Mouse (Mus musculus) forebrain, postnatal 0 days (tissue): ENCODE data around the gene Vldlr. TPM values are rescaled to one million over a fixed set of nuclear protein-coding genes. Genes with fewer than 3 reads are reported as not detected.
A peak's percentile ranks its signal among the peaks of the same experiment; 100 is the strongest.

ENCODE experiments used
- ATAC-seq: fragments of 200-750 bp; cut with Nextera tagmentation; 2 replicates; pipeline ENCODE4 v1.8.0; 2017; ENCODE audit warnings: mild to moderate bottlenecking, moderate library complexity
- DNase-seq: peaks from one replicate; pipeline ENCODE4 v3.0.0-alpha.2; 2015
- H3K27ac ChIP-seq: fragments of 300-500 bp; sonication (generic); 2 replicates; pipeline ENCODE4 v1.5.1; 2014; ENCODE audit warnings: low read depth, mild to moderate bottlenecking, antibody characterized with exemption, low read length, moderate library complexity, mixed read lengths
- H3K27me3 ChIP-seq: fragments of 300-500 bp; sonication (generic); 2 replicates; pipeline ENCODE4 v1.6.1; 2014; ENCODE audit warnings: mild to moderate bottlenecking, low read length, mixed read lengths; ENCODE audit not compliant: insufficient read depth
- H3K36me3 ChIP-seq: fragments of 300-500 bp; sonication (generic); 2 replicates; pipeline ENCODE4 v1.6.1; 2014; ENCODE audit warnings: mild to moderate bottlenecking, moderate library complexity; ENCODE audit not compliant: insufficient read depth
- H3K4me1 ChIP-seq: fragments of 300-500 bp; sonication (generic); 2 replicates; pipeline ENCODE4 v1.6.1; 2014; ENCODE audit warnings: antibody characterized with exemption; ENCODE audit not compliant: insufficient read depth
- H3K4me2 ChIP-seq: fragments of 300-500 bp; sonication (generic); 2 replicates; pipeline ENCODE4 v1.6.1; 2014; ENCODE audit warnings: low read depth, mild to moderate bottlenecking, moderate library complexity
- H3K4me3 ChIP-seq: fragments of 300-500 bp; sonication (generic); 2 replicates; pipeline ENCODE4 v1.5.1; 2014; ENCODE audit warnings: low read depth, low read length, mixed read lengths
- H3K9ac ChIP-seq: fragments of 300-500 bp; sonication (generic); 2 replicates; pipeline ENCODE4 v1.6.1; 2014; ENCODE audit warnings: mild to moderate bottlenecking
- H3K9me3 ChIP-seq: fragments of 300-500 bp; sonication (generic); 2 replicates; pipeline ENCODE4 v1.6.1; 2016; ENCODE audit warnings: low read length
- CTCF ChIP-seq: sonication (generic); IDR thresholded peaks from 2 replicates; pipeline ENCODE4 v1.5.1; 2016; ENCODE audit warnings: antibody characterized with exemption, control low read depth, low read depth
- WGBS: fragments of 180-500 bp; shearing (Covaris S2); extraction: QIAGEN DNeasy Blood & Tissue Kit; methylation state at CpG from one replicate; pipeline ENCODE4 v1.1.7; 2014; 5-methylcytosine and 5-hydroxymethylcytosine counted together
- polyA plus RNA-seq: library from polyadenylated mRNA; unstranded; fragments of >200 nt; fragmentation: Nextera tagmentation; extraction: Ambion mirVana; gene quantifications from 2 replicates; pipeline ENCODE4 v1.2.1, GENCODE M21; 2015
- total RNA-seq: library from RNA; depleted of rRNA; stranded (reverse); fragments of >200 nt; gene quantifications from 2 replicates; pipeline ENCODE4 v1.2.3, GENCODE M21; 2014

The Vldlr gene
- total and polyA plus RNA-seq, 2 experiments from 2014 or later = 41.0 to 65.3 TPM

DNA sequence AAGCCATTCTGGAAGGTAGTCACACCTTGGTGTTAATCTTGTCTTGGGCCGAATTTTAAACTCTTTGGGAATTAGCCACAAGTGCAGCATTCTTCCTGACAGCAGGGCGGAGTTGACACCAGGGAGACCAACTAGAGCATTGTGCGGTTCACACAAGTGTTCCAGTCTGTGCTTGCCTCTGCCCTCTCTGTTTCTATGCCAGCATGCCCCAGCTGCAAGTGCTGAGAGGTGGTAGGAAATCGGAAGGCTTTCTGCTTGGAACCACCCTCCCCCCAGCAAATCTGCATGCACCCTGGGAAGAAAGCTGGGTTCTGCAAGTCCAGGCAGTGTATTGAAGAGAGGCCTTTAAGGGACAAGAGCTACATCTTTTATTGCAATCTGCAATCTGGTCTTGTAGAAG is 10.8 kb downstream of the Vldlr start:
- no peaks in the 10 kb centered on the region for H3K27me3 ChIP-seq
- no peak overlapping the region for H3K27ac ChIP-seq
- no peaks in the 10 kb centered on the region for H3K4me1 ChIP-seq
- DNase-seq (no peak), ATAC-seq (peak; percentile 29; the same call in 1 of the 2 replicates)
- TF ChIP-seq CTCF = no peak
- 50% methylated on average over 4 of the region's 4 CpGs for WGBS
- H3K4me2 ChIP-seq = no peak overlapping the region
- H3K9me3 ChIP-seq = no peaks in the 10 kb centered on the region
- H3K9ac ChIP-seq = no peak overlapping the region
- no peak overlapping the region for H3K4me3 ChIP-seq
- H3K36me3 ChIP-seq = peaks cover 16% of the 10 kb centered on the region

- no peaks in the 10 kb centered on the region for H3K27me3 ChIP-seq
- H3K9ac ChIP-seq = no peak overlapping the region
- DNase-seq (no peak), ATAC-seq (no peak)
- WGBS = 96% methylated on average over 1 of the region's 1 CpGs
- H3K36me3 ChIP-seq = peaks cover 23% of the 10 kb centered on the region
- no peak for TF ChIP-seq CTCF
- no peak overlapping the region for H3K4me2 ChIP-seq
- no peaks in the 10 kb centered on the region for H3K9me3 ChIP-seq
- H3K4me1 ChIP-seq = no peaks in the 10 kb centered on the region
- no peak overlapping the region for H3K27ac ChIP-seq
- no peak overlapping the region for H3K4me3 ChIP-seq
Measured at GRCm38 (mm10) chr19:27228254-27228653, 12.0 kb downstream of the Vldlr start.

DNA sequence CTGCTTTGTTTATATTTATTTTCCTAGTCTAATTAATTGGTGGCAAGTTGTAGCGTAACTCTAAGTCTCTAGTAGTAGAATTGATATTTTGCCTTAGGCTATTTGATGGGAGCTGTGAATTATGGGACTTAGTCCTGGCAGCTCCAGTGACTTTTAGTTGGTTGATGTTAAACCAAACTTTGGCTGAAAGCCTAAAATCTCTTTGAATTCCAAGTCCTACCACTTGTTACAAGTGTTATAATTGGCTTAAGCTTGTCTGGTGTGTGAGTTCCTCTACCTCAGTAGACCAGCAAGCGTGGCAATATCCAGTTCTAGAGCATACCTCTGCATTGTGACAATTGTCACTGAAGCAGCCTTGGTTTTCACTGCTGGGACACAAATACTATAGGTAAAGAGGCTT is 17.1 kb downstream of the Vldlr start:
- Histone ChIP-seq H3K4me1 (no peaks in the 10 kb centered on the region), H3K4me2 (no peak overlapping the region), H3K9ac (no peak overlapping the region), H3K9me3 (no peaks in the 10 kb centered on the region), H3K27ac (no peak overlapping the region), H3K4me3 (no peak overlapping the region), H3K27me3 (no peaks in the 10 kb centered on the region), H3K36me3 (peaks cover 45% of the 10 kb centered on the region)
- WGBS = 71% methylated on average over 2 of the region's 2 CpGs
- no peak for DNase-seq
- ATAC-seq = no peak
- TF ChIP-seq CTCF = no peak

GRCm38 (mm10) chr19:27239913-27240312 is 23.6 kb downstream of the Vldlr start:
- H3K27me3 ChIP-seq = no peaks in the 10 kb centered on the region
- H3K9me3 ChIP-seq = no peaks in the 10 kb centered on the region
- no peak for TF ChIP-seq CTCF
- WGBS = 95% methylated on average over 4 of the region's 4 CpGs
- H3K4me2 ChIP-seq = no peak overlapping the region
- H3K27ac ChIP-seq = no peak overlapping the region
- H3K4me3 ChIP-seq = no peak overlapping the region
- no peak for ATAC-seq
- no peak overlapping the region for H3K9ac ChIP-seq
- H3K4me1 ChIP-seq = no peaks in the 10 kb centered on the region
- H3K36me3 ChIP-seq = peaks cover 70% of the 10 kb centered on the region
- no peak for DNase-seq

DNA sequence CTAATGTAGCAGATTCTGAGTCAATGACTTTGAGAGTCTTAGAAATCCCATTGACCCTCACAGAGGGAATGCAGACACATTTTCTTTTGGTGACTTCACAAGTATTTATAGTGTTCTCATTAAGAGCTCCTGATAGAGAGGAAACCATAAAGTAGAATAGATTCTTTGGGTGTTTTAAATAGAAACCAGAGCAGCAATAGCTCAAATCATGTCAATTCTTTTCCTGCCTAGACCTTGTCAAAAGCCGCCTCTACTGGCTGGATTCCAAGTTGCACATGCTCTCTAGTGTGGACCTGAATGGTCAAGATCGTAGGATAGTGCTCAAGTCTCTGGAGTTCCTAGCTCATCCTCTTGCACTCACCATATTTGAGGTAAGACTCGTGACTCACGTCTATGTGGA is 27.2 kb downstream of the Vldlr start:
- Histone ChIP-seq H3K9me3 (no peaks in the 10 kb centered on the region), H3K4me2 (no peak overlapping the region), H3K4me3 (no peak overlapping the region), H3K27ac (no peak overlapping the region), H3K4me1 (no peaks in the 10 kb centered on the region), H3K9ac (no peak overlapping the region), H3K36me3 (peaks cover 80% of the 10 kb centered on the region), H3K27me3 (no peaks in the 10 kb centered on the region)
- no peak for ATAC-seq
- WGBS = 90% methylated on average over 4 of the region's 4 CpGs
- no peak for TF ChIP-seq CTCF
- DNase-seq = no peak

GRCm38 (mm10) chr19:27254756-27255155 is 38.5 kb downstream of the Vldlr start:
- Histone ChIP-seq H3K4me1 (no peaks in the 10 kb centered on the region), H3K4me3 (no peak overlapping the region), H3K9me3 (no peaks in the 10 kb centered on the region), H3K4me2 (no peak overlapping the region), H3K27me3 (no peaks in the 10 kb centered on the region), H3K36me3 (peaks cover 11% of the 10 kb centered on the region), H3K9ac (no peak overlapping the region), H3K27ac (no peak overlapping the region)
- DNase-seq = no peak
- ATAC-seq = no peak
- 90% methylated on average over 5 of the region's 5 CpGs for WGBS
- TF ChIP-seq CTCF = no peak

DNA sequence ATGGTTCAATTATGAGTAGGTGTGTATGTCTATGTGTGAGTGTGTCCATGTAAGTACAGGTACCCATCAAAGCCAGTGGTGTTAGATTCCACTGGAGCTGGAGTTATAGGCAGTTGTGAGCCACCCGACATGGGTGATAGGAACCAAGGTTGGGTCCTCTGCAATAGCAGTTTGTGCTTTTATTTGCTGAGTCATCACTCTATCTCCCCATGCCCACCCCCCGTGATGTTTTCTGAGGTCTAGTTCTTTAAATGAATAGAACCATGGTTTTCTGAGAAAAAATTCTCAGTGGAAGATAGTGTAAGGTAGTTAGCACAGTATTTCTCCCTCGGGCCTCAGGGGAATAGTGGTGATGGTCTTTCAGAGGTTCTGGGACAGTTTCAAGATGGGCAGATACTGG is 39.4 kb downstream of the Vldlr start:
- 94% methylated on average over 3 of the region's 3 CpGs for WGBS
- TF ChIP-seq CTCF = no peak
- H3K27me3 ChIP-seq = no peaks in the 10 kb centered on the region

GRCm38 (mm10) chr19:27260102-27260501 is 43.8 kb downstream of the Vldlr start:
- Histone ChIP-seq H3K4me1 (no peaks in the 10 kb centered on the region), H3K36me3 (no peaks in the 10 kb centered on the region), H3K4me3 (no peak overlapping the region), H3K9ac (no peak overlapping the region), H3K9me3 (no peaks in the 10 kb centered on the region), H3K27ac (no peak overlapping the region), H3K27me3 (no peaks in the 10 kb centered on the region), H3K4me2 (no peak overlapping the region)
- ATAC-seq = peak; percentile 45
- no peak for TF ChIP-seq CTCF
- 59% methylated on average over 4 of the region's 4 CpGs for WGBS
- DNase-seq = peak; percentile 27

More for the DNA sequence above, 39.4 kb downstream of the Vldlr start:
- Histone ChIP-seq H3K9ac (no peak overlapping the region), H3K4me1 (no peaks in the 10 kb centered on the region), H3K27ac (no peak overlapping the region), H3K36me3 (peaks cover 4% of the 10 kb centered on the region), H3K9me3 (no peaks in the 10 kb centered on the region), H3K4me2 (no peak overlapping the region), H3K4me3 (no peak overlapping the region)
- DNase-seq (no peak), ATAC-seq (no peak)
